ENCODE assay signal across 14 mouse cellular contexts in genomic region chr13:43011516-43011915, GRCm38 (mm10).
DNase-seq lines count a peak whose midpoint lies in the region; ATAC-seq and TF ChIP-seq lines count a peak whose summit lies in the region.
"Had no signal": no experiment of that assay in that cellular context is flagged by ENCODE, and none has a peak within 500 bp of the region (broad histone marks: within the 10 kb centered on the region; RNA-seq: fewer than 3 reads in every experiment).

No protein-coding gene starts in this region.

- TF ChIP-seq POLR2A in cortical plate, adult 2 months (IDR thresholded peaks at IDR 0.05; ENCODE audit: extremely low read depth, insufficient read depth, low read length) = no peak

- 24% methylated on average over 3 of the region's 3 CpGs for whole genome bisulfite sequencing in forebrain, postnatal 0 days
- 51% methylated on average over 3 of the region's 3 CpGs for WGBS in forebrain, embryonic 10.5 days
- 36% methylated on average over 3 of the region's 3 CpGs for WGBS in midbrain, embryonic 11.5 days
- WGBS in midbrain, embryonic 16.5 days = 25% methylated on average over 3 of the region's 3 CpGs

- H3K36me3 ChIP-seq in forebrain, postnatal 0 days (ENCODE audit: insufficient read depth) = no peaks in the 10 kb centered on the region
- no peaks in the 10 kb centered on the region for H3K36me3 ChIP-seq in forebrain, embryonic 10.5 days (replicated peaks)
- no peaks in the 10 kb centered on the region for H3K36me3 ChIP-seq in midbrain, embryonic 11.5 days (ENCODE audit: control insufficient read depth, insufficient read depth, low read length)
- H3K36me3 ChIP-seq in midbrain, embryonic 16.5 days (ENCODE audit: control insufficient read depth, insufficient read depth, low read length) = no peaks in the 10 kb centered on the region
- H3K36me3 ChIP-seq: limb, embryonic 15.5 days; midbrain, embryonic 12.5 days had no signal

- H3K9ac ChIP-seq in forebrain, postnatal 0 days = no peak overlapping the region
- no peak overlapping the region for H3K9ac ChIP-seq in midbrain, embryonic 11.5 days (ENCODE audit: low read length)
- no peak overlapping the region for H3K9ac ChIP-seq in midbrain, embryonic 16.5 days (ENCODE audit: low read depth, low read length)
- H3K9ac ChIP-seq: limb, embryonic 15.5 days; liver, postnatal 0 days; midbrain, embryonic 12.5 days had no signal

- peak; percentile 62 for ATAC-seq in forebrain, postnatal 0 days
- no peak for ATAC-seq in midbrain, embryonic 11.5 days (ENCODE audit: low FRiP score)
- ATAC-seq in midbrain, embryonic 16.5 days = no peak
- no peak for ATAC-seq in inflammation-experienced regulatory T-cells, adult 6 months
- ATAC-seq: liver, postnatal 0 days had no signal

- no peaks in the 10 kb centered on the region for H3K9me3 ChIP-seq in forebrain, postnatal 0 days (ENCODE audit: low read length)
- H3K9me3 ChIP-seq in forebrain, embryonic 10.5 days = no peaks in the 10 kb centered on the region
- H3K9me3 ChIP-seq in midbrain, embryonic 11.5 days (ENCODE audit: control insufficient read depth, low read length) = no peaks in the 10 kb centered on the region
- no peaks in the 10 kb centered on the region for H3K9me3 ChIP-seq in midbrain, embryonic 16.5 days (replicated peaks; ENCODE audit: control insufficient read depth, low read length, poor library complexity, severe bottlenecking)
- H3K9me3 ChIP-seq: limb, embryonic 15.5 days; midbrain, embryonic 12.5 days had no signal

- TF ChIP-seq CTCF in forebrain, postnatal 0 days (IDR thresholded peaks at IDR 0.05; ENCODE audit: low read depth) = no peak
- no peak for TF ChIP-seq CTCF in layer of hippocampus, adult 2 months (conservative IDR thresholded peaks at IDR 0.05)
- TF ChIP-seq CTCF in cortical plate, adult 2 months (IDR thresholded peaks at IDR 0.05; ENCODE audit: extremely low read depth, insufficient read depth, low read length) = no peak

- H3K4me2 ChIP-seq in forebrain, postnatal 0 days (ENCODE audit: low read depth) = no peak overlapping the region
- H3K4me2 ChIP-seq in midbrain, embryonic 11.5 days = no peak overlapping the region
- no peak overlapping the region for H3K4me2 ChIP-seq in midbrain, embryonic 16.5 days (ENCODE audit: low read length)
- H3K4me2 ChIP-seq: limb, embryonic 15.5 days; midbrain, embryonic 12.5 days had no signal

- H3K27ac ChIP-seq in forebrain, postnatal 0 days (ENCODE audit: low read depth, low read length) = no peak overlapping the region
- no peak overlapping the region for H3K27ac ChIP-seq in forebrain, embryonic 10.5 days
- H3K27ac ChIP-seq in layer of hippocampus, adult 2 months = peak overlapping the region; percentile 76
- no peak overlapping the region for H3K27ac ChIP-seq in midbrain, embryonic 11.5 days (ENCODE audit: low read depth, low read length)
- no peak overlapping the region for H3K27ac ChIP-seq in midbrain, embryonic 16.5 days (ENCODE audit: low read length)
- peak overlapping the region; percentile 62; the same call in 1 of the 2 replicates for H3K27ac ChIP-seq in cortical plate, adult 2 months (ENCODE audit: insufficient read depth, low read length)
- H3K27ac ChIP-seq: limb, embryonic 15.5 days; midbrain, embryonic 12.5 days had no signal

- DNase-seq in forebrain, postnatal 0 days = peak; percentile 37
- no peak for DNase-seq in forebrain, embryonic 10.5 days (ENCODE audit: extremely low spot score, low spot score)
- peak; percentile 39 to 50 for DNase-seq in layer of hippocampus, adult 2 months (ENCODE audit: low spot score in 2 of 2)
- DNase-seq in layer of hippocampus, postnatal 10 days (ENCODE audit: low spot score in 2 of 2) = no peak
- DNase-seq in midbrain, embryonic 11.5 days (ENCODE audit: low spot score, missing footprints) = peak; percentile 86
- DNase-seq: adrenal gland, adult 2 months; cerebellum, adult 8-10 months; liver, postnatal 0 days; right cerebral cortex, postnatal 4 days had no signal

- no peaks in the 10 kb centered on the region for H3K4me1 ChIP-seq in forebrain, postnatal 0 days (ENCODE audit: insufficient read depth)
- peaks cover 22% of the 10 kb centered on the region for H3K4me1 ChIP-seq in forebrain, embryonic 10.5 days
- no peaks in the 10 kb centered on the region for H3K4me1 ChIP-seq in midbrain, embryonic 11.5 days (ENCODE audit: control insufficient read depth, insufficient read depth, low read length)
- no peaks in the 10 kb centered on the region for H3K4me1 ChIP-seq in midbrain, embryonic 16.5 days (ENCODE audit: control insufficient read depth, insufficient read depth, low read length)
- peaks cover 8% of the 10 kb centered on the region for H3K4me1 ChIP-seq in cortical plate, adult 2 months (ENCODE audit: control insufficient read depth, insufficient read depth, low read length)

- no peak overlapping the region for H3K4me3 ChIP-seq in forebrain, postnatal 0 days (ENCODE audit: low read depth, low read length)
- no peak overlapping the region for H3K4me3 ChIP-seq in forebrain, embryonic 10.5 days
- no peak overlapping the region for H3K4me3 ChIP-seq in layer of hippocampus, adult 2 months
- no peak overlapping the region for H3K4me3 ChIP-seq in midbrain, embryonic 11.5 days (ENCODE audit: low read depth, low read length)
- H3K4me3 ChIP-seq in midbrain, embryonic 16.5 days (ENCODE audit: low read depth, low read length) = no peak overlapping the region
- H3K4me3 ChIP-seq in cortical plate, adult 2 months (ENCODE audit: insufficient read depth, low read length) = no peak overlapping the region
- H3K4me3 ChIP-seq: limb, embryonic 15.5 days; midbrain, embryonic 12.5 days had no signal

- H3K27me3 ChIP-seq in forebrain, postnatal 0 days (ENCODE audit: insufficient read depth, low read length) = no peaks in the 10 kb centered on the region
- H3K27me3 ChIP-seq in forebrain, embryonic 10.5 days (ENCODE audit: poor library complexity, severe bottlenecking) = no peaks in the 10 kb centered on the region
- H3K27me3 ChIP-seq in midbrain, embryonic 11.5 days (ENCODE audit: control insufficient read depth, insufficient read depth, low read length) = no peaks in the 10 kb centered on the region
- H3K27me3 ChIP-seq in midbrain, embryonic 16.5 days (ENCODE audit: control insufficient read depth, insufficient read depth, low read depth, low read length) = no peaks in the 10 kb centered on the region
- H3K27me3 ChIP-seq: limb, embryonic 15.5 days; midbrain, embryonic 12.5 days had no signal

Comparison
In these comparisons a context has a peak if more than half of its experiments do, and no peak if none do; other contexts are left out.
1. DNase-seq: peak in forebrain, postnatal 0 days (single experiment), layer of hippocampus, adult 2 months (2 of 2) and midbrain, embryonic 11.5 days (single experiment); none in forebrain, embryonic 10.5 days (single experiment) and layer of hippocampus, postnatal 10 days (0 of 2).
2. H3K27ac ChIP-seq: peak in layer of hippocampus, adult 2 months (single experiment) and cortical plate, adult 2 months (single experiment); none in forebrain, postnatal 0 days (single experiment), forebrain, embryonic 10.5 days (single experiment), midbrain, embryonic 11.5 days (single experiment) and midbrain, embryonic 16.5 days (single experiment).